Mouse (Mus musculus): Measurements from ENCODE around the gene Trim59. TPM values are rescaled to one million over a fixed set of nuclear protein-coding genes. Genes with fewer than 3 reads are reported as not detected.

Gene Trim59
- polyA plus RNA-seq, 1 experiment, result 133 TPM

DNA sequence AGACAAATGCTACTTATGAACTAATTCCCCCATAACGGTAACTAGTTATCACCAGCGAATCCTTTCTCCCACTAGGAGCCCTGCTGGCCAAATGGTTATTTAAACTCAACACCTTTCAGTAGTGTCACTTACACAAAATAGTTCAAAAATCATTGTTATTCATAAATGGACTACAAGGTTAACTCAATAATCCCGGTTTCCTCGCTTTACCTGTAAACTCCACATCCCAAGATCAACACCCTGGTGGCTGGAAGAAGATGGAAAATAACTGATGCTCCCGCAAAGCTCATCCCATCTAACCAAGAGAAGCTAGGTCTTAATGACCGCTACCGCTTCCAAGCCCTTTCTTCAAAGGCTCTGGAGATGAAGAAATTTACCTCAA is 40.5 kb downstream of the Trim59 start:
- Histone ChIP-seq H3K4me3 (ENCODE audit: low read depth, low read length) (peak overlapping the region; percentile 90), H3K27ac (ENCODE audit: insufficient read depth, low read length) (peak overlapping the region; percentile 74), H3K9ac (ENCODE audit: low read depth, poor library complexity, severe bottlenecking) (peak overlapping the region; percentile 97), H3K9me3 (replicated peaks; ENCODE audit: control insufficient read depth, insufficient read depth, low read length, poor library complexity, severe bottlenecking) (no peaks in the 10 kb centered on the region), H3K4me1 (ENCODE audit: control insufficient read depth, insufficient read depth, low read length) (no peaks in the 10 kb centered on the region), H3K36me3 (ENCODE audit: control insufficient read depth, insufficient read depth, low read length, poor library complexity, severe bottlenecking) (peaks cover 10% of the 10 kb centered on the region), H3K27me3 (ENCODE audit: control insufficient read depth, insufficient read depth, low read length, poor library complexity, severe bottlenecking) (no peaks in the 10 kb centered on the region)
- TF ChIP-seq EP300 (IDR thresholded peaks at IDR 0.05; ENCODE audit: insufficient read depth, low read depth, low read length) (no peak), CTCF (IDR thresholded peaks at IDR 0.05; ENCODE audit: low read depth, low read length) (no peak), POLR2A (IDR thresholded peaks at IDR 0.05; ENCODE audit: insufficient read depth, low read length) (no peak)

- no peaks in the 10 kb centered on the region for H3K4me1 ChIP-seq (ENCODE audit: control insufficient read depth, insufficient read depth, low read length)
- H3K27me3 ChIP-seq (ENCODE audit: control insufficient read depth, insufficient read depth, low read length, poor library complexity, severe bottlenecking), result no peaks in the 10 kb centered on the region
- no peaks in the 10 kb centered on the region for H3K9me3 ChIP-seq (replicated peaks; ENCODE audit: control insufficient read depth, insufficient read depth, low read length, poor library complexity, severe bottlenecking)
- H3K27ac ChIP-seq (ENCODE audit: insufficient read depth, low read length), result no peak overlapping the region
- no peak overlapping the region for H3K4me3 ChIP-seq (ENCODE audit: low read depth, low read length)
- no peak overlapping the region for H3K9ac ChIP-seq (ENCODE audit: low read depth, poor library complexity, severe bottlenecking)
- H3K36me3 ChIP-seq (ENCODE audit: control insufficient read depth, insufficient read depth, low read length, poor library complexity, severe bottlenecking), result peaks cover 10% of the 10 kb centered on the region
- TF ChIP-seq CTCF (IDR thresholded peaks at IDR 0.05; ENCODE audit: low read depth, low read length) (peak; percentile 29), EP300 (IDR thresholded peaks at IDR 0.05; ENCODE audit: insufficient read depth, low read depth, low read length) (no peak), POLR2A (IDR thresholded peaks at IDR 0.05; ENCODE audit: insufficient read depth, low read length) (no peak)
Measured at GRCm38 (mm10) chr3:69002781-69003180, 41.8 kb downstream of the Trim59 start.

GRCm38 (mm10) chr3:68986550-68986949 is 58.0 kb downstream of the Trim59 start:
- H3K4me3 ChIP-seq (ENCODE audit: low read depth, low read length), result no peak overlapping the region
- no peak overlapping the region for H3K27ac ChIP-seq (ENCODE audit: insufficient read depth, low read length)
- peaks cover 5% of the 10 kb centered on the region; the same call in 1 of the 2 replicates for H3K36me3 ChIP-seq (ENCODE audit: control insufficient read depth, insufficient read depth, low read length, poor library complexity, severe bottlenecking)
- H3K4me1 ChIP-seq (ENCODE audit: control insufficient read depth, insufficient read depth, low read length), result no peaks in the 10 kb centered on the region
- H3K9ac ChIP-seq (ENCODE audit: low read depth, poor library complexity, severe bottlenecking), result no peak overlapping the region
- H3K27me3 ChIP-seq (ENCODE audit: control insufficient read depth, insufficient read depth, low read length, poor library complexity, severe bottlenecking), result no peaks in the 10 kb centered on the region
- TF ChIP-seq POLR2A (IDR thresholded peaks at IDR 0.05; ENCODE audit: insufficient read depth, low read length) (no peak), CTCF (IDR thresholded peaks at IDR 0.05; ENCODE audit: low read depth, low read length) (no peak), EP300 (IDR thresholded peaks at IDR 0.05; ENCODE audit: insufficient read depth, low read depth, low read length) (no peak)
- no peaks in the 10 kb centered on the region for H3K9me3 ChIP-seq (replicated peaks; ENCODE audit: control insufficient read depth, insufficient read depth, low read length, poor library complexity, severe bottlenecking)

Other genes with a start within 250 kb of the Trim59 start
- 0.26 and 0.31 TPM in 2 replicates for gene 1110032F04Rik, start 175.2 kb downstream of the Trim59 start, polyA plus RNA-seq (2011; ENCODE audit: insufficient read depth, insufficient read length, low read depth, missing spikeins)
- gene Ift80, start 40.2 kb downstream of the Trim59 start, polyA plus RNA-seq (2011; ENCODE audit: insufficient read depth, insufficient read length, low read depth, missing spikeins), result 21.4 and 22.2 TPM in 2 replicates
- 276 and 284 TPM in 2 replicates for gene Smc4, start 40.0 kb downstream of the Trim59 start, polyA plus RNA-seq (2011; ENCODE audit: insufficient read depth, insufficient read length, low read depth, missing spikeins)
- gene Kpna4, start 82.4 kb upstream of the Trim59 start, polyA plus RNA-seq (2011; ENCODE audit: insufficient read depth, insufficient read length, low read depth, missing spikeins), result 77.2 and 85.0 TPM in 2 replicates
- not detected in 2 replicates for gene Arl14, start 177.7 kb upstream of the Trim59 start, polyA plus RNA-seq (2011; ENCODE audit: insufficient read depth, insufficient read length, low read depth, missing spikeins)